Comparison of ENCODE assay signal across 8 mouse cellular contexts in the genomic region with DNA sequence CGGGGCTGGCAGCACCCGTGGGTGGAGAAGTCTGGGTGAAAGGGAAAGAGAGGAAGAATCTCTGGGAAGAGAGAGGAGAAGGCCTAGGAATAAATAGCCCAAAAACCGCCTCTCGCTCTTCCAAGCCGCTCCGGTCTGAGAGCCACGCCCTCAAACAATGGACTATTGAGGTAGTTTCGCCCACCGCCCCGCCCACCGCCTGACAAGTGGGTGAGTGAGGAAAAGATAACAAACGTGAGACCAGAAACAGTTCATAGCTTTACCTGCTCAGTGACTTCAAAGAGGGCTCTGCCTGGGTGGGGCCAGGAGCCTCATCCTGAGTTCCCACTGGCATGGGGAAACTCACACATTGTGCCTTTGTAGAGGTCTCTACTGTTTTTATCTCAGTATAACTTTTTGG.
DNase-seq lines count a peak whose midpoint lies in the region; ATAC-seq and TF ChIP-seq lines count a peak whose summit lies in the region.

No protein-coding gene starts in this region.

- H3K4me2 ChIP-seq in liver, postnatal 0 days (ENCODE audit: low read depth, low read length) = no peak overlapping the region
- peak overlapping the region; percentile 36 for H3K4me2 ChIP-seq in embryonic facial prominence, embryonic 14.5 days (ENCODE audit: low read depth, low read length)
- H3K4me2 ChIP-seq in limb, embryonic 13.5 days (replicated peaks) = peak overlapping the region; percentile 45

- no peak overlapping the region for H3K4me3 ChIP-seq in liver, postnatal 0 days (ENCODE audit: low read depth, low read length)
- no peak overlapping the region for H3K4me3 ChIP-seq in embryonic facial prominence, embryonic 14.5 days (ENCODE audit: low read depth, low read length)
- 0 out of 2 replicates have a peak overlapping the region, but pooled peaks have one; percentile 4 for H3K4me3 ChIP-seq in limb, embryonic 13.5 days
- H3K4me3 ChIP-seq in olfactory bulb, adult 2 months (ENCODE audit: insufficient read depth, low read depth, low read length) = no peak overlapping the region

- peak; percentile 36 for DNase-seq in liver
- no peak for DNase-seq in liver, postnatal 0 days
- peak; percentile 32 for DNase-seq in embryonic facial prominence, embryonic 14.5 days (ENCODE audit: low spot score)
- DNase-seq in right cerebral cortex, adult 18-20 months = no peak
- DNase-seq in gastrocnemius, postnatal 10 days = no peak
- no peak for DNase-seq in adrenal gland, adult 8-10 months

- no peak overlapping the region for H3K27ac ChIP-seq in liver, postnatal 0 days (ENCODE audit: low read depth)
- H3K27ac ChIP-seq in embryonic facial prominence, embryonic 14.5 days (replicated peaks; ENCODE audit: low read depth, low read length) = no peak overlapping the region
- H3K27ac ChIP-seq in limb, embryonic 13.5 days = no peak overlapping the region
- peak overlapping the region; percentile 83 for H3K27ac ChIP-seq in olfactory bulb, adult 2 months (ENCODE audit: insufficient read depth, low read depth, low read length)

- H3K9ac ChIP-seq in liver, postnatal 0 days (replicated peaks) = no peak overlapping the region
- peak overlapping the region; percentile 43 for H3K9ac ChIP-seq in embryonic facial prominence, embryonic 14.5 days (ENCODE audit: low read depth, low read length)
- H3K9ac ChIP-seq in limb, embryonic 13.5 days = peak overlapping the region; percentile 19; the same call in 1 of the 2 replicates

- TF ChIP-seq CTCF in liver, postnatal 0 days (IDR thresholded peaks at IDR 0.05; ENCODE audit: low read depth) = no peak
- TF ChIP-seq CTCF in olfactory bulb, adult 2 months (IDR thresholded peaks at IDR 0.05; ENCODE audit: insufficient read depth, low read depth, low read length) = no peak

- no peak for TF ChIP-seq EP300 in liver, postnatal 0 days (IDR thresholded peaks at IDR 0.05; ENCODE audit: low read depth)

- WGBS in liver, postnatal 0 days (ENCODE audit: insufficient replicate concordance) = 11% methylated on average over 12 of the region's 12 CpGs
- WGBS in embryonic facial prominence, embryonic 14.5 days = 13% methylated on average over 12 of the region's 12 CpGs
- 27% methylated on average over 12 of the region's 12 CpGs for WGBS in limb, embryonic 13.5 days
- 20% methylated on average over 12 of the region's 12 CpGs for WGBS in olfactory bulb, adult 2 months

- no peaks in the 10 kb centered on the region for H3K36me3 ChIP-seq in liver, postnatal 0 days (replicated peaks; ENCODE audit: insufficient read depth, low read length)
- H3K36me3 ChIP-seq in embryonic facial prominence, embryonic 14.5 days (ENCODE audit: control insufficient read depth, insufficient read depth, low read length) = no peaks in the 10 kb centered on the region
- no peaks in the 10 kb centered on the region for H3K36me3 ChIP-seq in limb, embryonic 13.5 days

- H3K27me3 ChIP-seq in liver, postnatal 0 days (ENCODE audit: insufficient read depth, low read length) = 0 out of 2 replicates have a peak, but pooled peaks cover 3% of the 10 kb centered on the region
- H3K27me3 ChIP-seq in embryonic facial prominence, embryonic 14.5 days (replicated peaks; ENCODE audit: control insufficient read depth, insufficient read depth, low read length) = no peaks in the 10 kb centered on the region
- 0 out of 2 replicates have a peak, but pooled peaks cover 3% of the 10 kb centered on the region for H3K27me3 ChIP-seq in limb, embryonic 13.5 days

- TF ChIP-seq POLR2A in olfactory bulb, adult 2 months (IDR thresholded peaks at IDR 0.05; ENCODE audit: insufficient read depth, low read depth, low read length) = no peak

- ATAC-seq in liver, postnatal 0 days = no peak
- ATAC-seq in embryonic facial prominence, embryonic 14.5 days (ENCODE audit: low read depth) = no peak
- ATAC-seq in limb, embryonic 13.5 days (ENCODE audit: low FRiP score, low read depth) = no peak

- no peaks in the 10 kb centered on the region for H3K9me3 ChIP-seq in liver, postnatal 0 days (ENCODE audit: low read length)
- no peaks in the 10 kb centered on the region for H3K9me3 ChIP-seq in embryonic facial prominence, embryonic 14.5 days (ENCODE audit: control insufficient read depth, low read length)
- H3K9me3 ChIP-seq in limb, embryonic 13.5 days = no peaks in the 10 kb centered on the region

- H3K4me1 ChIP-seq in liver, postnatal 0 days (ENCODE audit: insufficient read depth) = 0 out of 2 replicates have a peak, but pooled peaks cover 2% of the 10 kb centered on the region
- peaks cover 12% of the 10 kb centered on the region; the same call in 1 of the 2 replicates for H3K4me1 ChIP-seq in embryonic facial prominence, embryonic 14.5 days (ENCODE audit: control insufficient read depth, insufficient read depth, low read length)
- H3K4me1 ChIP-seq in limb, embryonic 13.5 days = peaks cover 28% of the 10 kb centered on the region
- H3K4me1 ChIP-seq in olfactory bulb, adult 2 months (ENCODE audit: control insufficient read depth, insufficient read depth, low read length) = peaks cover 23% of the 10 kb centered on the region

Comparison
In these comparisons a context has a peak if more than half of its experiments do, and no peak if none do; other contexts are left out.
1. DNase-seq: peak in liver (single experiment) and embryonic facial prominence, embryonic 14.5 days (single experiment); none in liver, postnatal 0 days (single experiment), right cerebral cortex, adult 18-20 months (single experiment), gastrocnemius, postnatal 10 days (single experiment) and adrenal gland, adult 8-10 months (single experiment).